Mouse (Mus musculus) liver, postnatal 0 days (tissue): Measurements from ENCODE around the gene Pde10a.

Experiments used
- CTCF ChIP-seq: sonication (generic); IDR thresholded peaks from 2 replicates; pipeline ENCODE4 v1.5.1; 2016; ENCODE audit warnings: antibody characterized with exemption, low read depth
- EP300 ChIP-seq: IDR thresholded peaks from 2 replicates; pipeline ENCODE4 v1.6.1; 2016; ENCODE audit warnings: antibody characterized with exemption, low read depth, mild to moderate bottlenecking

GRCm38 (mm10) chr17:8801083-8801854 is 276.1 kb downstream of the Pde10a start:
- TF ChIP-seq CTCF (no peak), EP300 (no peak)
